Mouse (Mus musculus) thymus, postnatal 0 days (tissue): ENCODE measurements around the gene Zc3h12c. TPM values are rescaled to one million over a fixed set of nuclear protein-coding genes. Genes with fewer than 3 reads are reported as not detected.

Source experiments
- microRNA-seq: library from miRNA; unstranded; fragments of <30 nt; microRNA quantifications from one replicate; pipeline ENCODE4, GENCODE M21; 2016; ENCODE audit warnings: borderline number of aligned reads
- polyA plus RNA-seq: library from polyadenylated mRNA; unstranded; fragments of >200 nt; fragmentation: Nextera tagmentation; extraction: Ambion mirVana; gene quantifications from 2 replicates; pipeline ENCODE4 v1.2.1, GENCODE M21; 2015

Zc3h12c gene
- polyA plus RNA-seq, 1 experiment from 2014 or later = 1.6 TPM

Small RNAs within 50 kb of the gene (microRNA-seq; reads per million reads assigned to microRNA genes)
- gene Gm27686 (not detected), gene Mir6244 (not detected)

Other genes with a start within 250 kb of the Zc3h12c start
- gene Fdx1, start 205.0 kb downstream of the Zc3h12c start, polyA plus RNA-seq = 90.2 and 95.5 TPM in 2 replicates
- gene Rdx, start 121.4 kb downstream of the Zc3h12c start, polyA plus RNA-seq = 114 and 125 TPM in 2 replicates